Mouse (Mus musculus): ENCODE data around the gene Exoc3.

The Exoc3 gene

GRCm38 (mm10) chr13:74208317-74208985 is at the start of gene Exoc3:
Gene Exoc3, minus strand, starts transcription at chr13:74208732.
- DNase-seq (ENCODE audit: low read depth): peak; percentile 95

- DNase-seq (ENCODE audit: low read depth): no peak
These were observed 38.0 kb upstream of the Exoc3 start for GRCm38 (mm10) chr13:74246494-74246893.

DNA sequence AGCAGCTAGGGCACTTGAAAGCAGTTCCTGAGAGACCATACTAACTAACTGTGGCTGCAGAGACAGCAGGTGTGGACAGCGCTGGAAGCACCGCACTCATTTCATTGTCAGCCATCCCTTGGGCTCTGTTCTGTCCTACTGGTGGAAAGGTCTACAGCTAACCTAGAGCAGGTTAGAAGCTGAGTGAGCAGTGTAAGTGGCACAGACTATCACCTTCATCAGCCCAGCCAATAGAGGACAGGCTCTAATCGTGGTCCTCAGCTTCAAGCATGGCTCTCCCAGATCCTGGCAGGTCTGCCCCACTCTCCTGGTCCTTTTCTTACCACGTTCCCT is 37.3 kb upstream of the Exoc3 start:
- DNase-seq (ENCODE audit: low read depth): no peak

DNA sequence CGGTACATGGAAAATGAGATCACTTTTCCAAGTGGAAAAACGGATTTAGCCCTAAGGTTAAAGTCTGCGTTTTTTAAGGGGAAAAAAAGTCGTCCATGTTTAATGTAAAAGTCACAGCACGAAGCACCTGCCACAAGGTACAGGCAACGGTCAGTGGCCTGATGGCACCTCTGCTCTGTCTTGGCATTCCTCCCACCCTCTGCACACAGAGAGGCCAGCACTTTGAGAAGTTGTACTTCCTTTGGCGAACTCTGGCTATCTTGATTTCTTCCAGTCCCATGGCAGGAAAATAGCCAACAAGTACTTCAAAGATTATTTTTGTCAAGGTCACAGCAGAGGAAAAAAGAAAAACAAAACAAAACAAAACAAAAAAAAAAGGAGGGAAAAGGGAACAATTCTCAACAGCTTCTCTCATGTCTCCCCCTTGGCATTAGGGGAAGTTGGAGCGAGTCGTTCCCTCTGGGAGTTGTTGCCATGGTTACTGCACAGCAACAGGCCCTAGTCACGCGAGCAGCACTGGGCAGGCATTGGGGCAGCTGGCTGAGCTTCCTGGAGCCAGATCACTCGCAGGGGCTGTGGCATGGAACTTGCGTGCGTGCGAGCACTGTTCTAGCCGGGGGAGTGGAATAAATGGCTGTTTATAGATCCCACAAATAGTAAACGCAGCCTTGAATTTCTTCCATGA is 36.8 kb upstream of the Exoc3 start:
- no peak for DNase-seq (ENCODE audit: low read depth)

- DNase-seq (ENCODE audit: low read depth): no peak
These were observed 29.0 kb upstream of the Exoc3 start for GRCm38 (mm10) chr13:74237574-74237973.

- DNase-seq (ENCODE audit: low read depth): no peak
These were observed 12.1 kb upstream of the Exoc3 start for GRCm38 (mm10) chr13:74220659-74221058.

DNA sequence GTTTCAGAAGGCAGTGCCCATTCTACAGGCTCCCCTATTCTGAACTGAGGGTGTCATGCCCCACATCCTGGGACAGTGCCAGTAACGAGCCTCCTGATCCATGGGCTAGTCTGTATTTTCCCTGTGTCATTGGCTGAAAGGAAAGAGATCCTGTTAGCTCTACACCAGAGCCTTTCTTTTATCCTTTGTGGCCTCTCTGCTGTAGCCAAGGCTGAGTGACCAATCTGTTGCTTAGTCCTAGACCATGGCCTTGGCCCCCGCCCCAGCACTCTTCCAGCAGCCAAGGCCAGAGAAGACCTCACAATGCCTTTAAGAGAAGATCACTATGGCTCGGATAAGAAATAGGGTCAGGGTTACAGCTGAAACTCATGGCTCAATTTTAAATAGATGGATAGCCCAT is 9.9 kb upstream of the Exoc3 start:
- DNase-seq (ENCODE audit: low read depth): no peak

- no peak for DNase-seq (ENCODE audit: low read depth)
These were observed 434 bp upstream of the Exoc3 start for GRCm38 (mm10) chr13:74208986-74209345.

- DNase-seq (ENCODE audit: low read depth): peak; percentile 16
These were observed 12.1 kb downstream of the Exoc3 start for GRCm38 (mm10) chr13:74196451-74196850.

DNA sequence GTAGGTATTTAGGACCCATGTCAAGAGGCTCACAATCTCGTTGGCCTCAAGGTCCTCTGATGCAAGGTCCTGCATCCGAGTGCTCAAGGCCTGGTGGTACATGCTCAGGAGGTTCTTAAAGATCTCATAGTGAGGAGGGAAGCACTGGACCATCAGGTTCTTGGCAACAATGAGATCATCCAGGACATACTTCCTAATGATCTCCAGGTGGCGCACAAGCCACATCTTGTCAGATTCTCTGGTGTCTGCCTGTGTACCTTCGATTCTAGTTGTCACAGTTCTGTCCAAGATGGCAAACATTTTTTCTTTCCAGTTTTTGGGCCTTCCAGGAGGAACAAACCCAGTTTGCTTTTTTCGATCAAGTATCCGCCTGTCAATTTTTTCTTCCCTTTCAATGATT is 15.9 kb downstream of the Exoc3 start:
- peak; percentile 52 for DNase-seq (ENCODE audit: low read depth)

DNA sequence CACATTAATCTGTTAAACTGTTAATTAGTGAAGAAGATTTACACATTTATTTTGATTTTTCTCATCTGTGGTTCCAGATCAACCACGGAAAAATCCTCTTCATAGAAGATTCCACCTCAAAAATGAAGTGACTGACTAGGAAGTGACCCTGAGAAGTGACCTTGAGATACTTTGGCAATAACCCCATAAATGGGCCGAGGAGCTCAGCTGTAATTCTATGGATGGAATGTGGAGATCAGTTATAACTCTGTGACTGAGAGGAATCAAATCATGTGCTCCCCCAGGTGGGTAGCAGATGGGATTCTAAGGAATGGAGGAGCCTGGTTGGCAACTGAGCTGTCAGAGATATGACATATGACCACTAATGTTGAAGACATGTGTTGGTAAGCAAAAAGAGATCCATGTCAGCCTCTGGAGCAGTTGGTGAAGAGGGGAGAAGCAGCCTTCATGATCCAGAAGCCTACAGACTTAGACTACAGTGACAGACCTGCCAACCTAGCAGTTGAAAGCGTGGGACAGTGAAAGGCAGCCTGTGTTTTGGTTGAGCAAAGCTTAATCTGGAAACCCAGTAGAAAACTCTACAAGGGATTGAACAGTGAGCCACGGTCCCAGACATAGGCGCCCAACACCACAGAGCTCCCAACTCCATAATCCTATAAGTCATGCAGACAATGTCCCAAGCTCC is 25.4 kb downstream of the Exoc3 start:
- DNase-seq (ENCODE audit: low read depth): no peak

DNA sequence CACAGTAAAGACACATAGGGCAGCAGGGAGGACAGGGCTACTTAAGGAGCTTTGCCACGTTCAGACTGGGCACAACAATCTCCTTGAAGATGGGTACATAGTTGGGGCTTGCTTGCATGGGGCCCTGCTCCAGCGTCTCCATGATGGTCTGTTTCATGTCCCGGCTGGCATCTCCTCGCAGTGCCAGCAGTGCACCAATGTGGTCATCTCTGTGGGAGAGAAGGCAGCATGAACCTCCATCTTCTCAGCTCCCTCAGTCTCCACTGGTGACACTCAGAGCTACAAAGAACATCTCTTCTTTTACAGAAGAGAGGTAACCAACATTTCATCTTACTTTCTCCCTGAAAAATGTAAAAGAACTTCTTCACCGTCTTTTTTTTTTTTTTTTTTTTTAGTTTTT is 36.5 kb downstream of the Exoc3 start:
- no peak for DNase-seq (ENCODE audit: low read depth)

DNA sequence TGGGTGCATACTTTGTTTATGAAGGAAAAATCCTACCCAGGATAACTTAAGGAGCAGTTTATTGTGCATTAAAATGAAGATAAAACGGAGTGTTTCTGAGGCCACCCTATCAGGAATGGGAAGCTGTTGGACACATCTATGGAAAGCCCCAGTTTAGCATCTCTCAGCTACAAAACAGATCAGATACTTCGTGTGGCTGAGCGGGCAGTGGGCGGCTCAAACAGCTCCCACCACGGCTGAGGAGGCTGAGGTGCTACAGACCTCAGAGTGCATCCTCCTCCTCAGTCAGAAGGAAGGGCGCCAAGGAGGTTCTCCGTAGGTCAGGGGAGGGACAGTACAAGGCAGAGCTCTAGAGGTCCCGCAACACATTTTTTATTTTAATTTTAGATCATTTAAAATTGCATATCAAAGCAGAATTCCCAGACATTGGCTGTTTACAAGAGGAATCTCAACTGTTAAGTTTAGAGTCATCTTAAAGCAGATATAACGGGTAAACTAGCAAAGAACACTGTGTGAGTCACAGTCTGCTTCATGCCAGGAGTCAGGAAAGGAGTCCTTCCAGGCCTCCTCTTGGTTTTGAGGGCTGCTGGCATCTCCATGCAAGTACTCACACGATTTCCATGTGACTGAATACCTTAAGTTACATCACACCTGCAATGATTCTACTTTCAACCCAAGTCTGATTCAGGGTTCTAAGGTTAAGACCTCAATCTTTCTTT is 38.9 kb downstream of the Exoc3 start:
- no peak for DNase-seq (ENCODE audit: low read depth)

DNA sequence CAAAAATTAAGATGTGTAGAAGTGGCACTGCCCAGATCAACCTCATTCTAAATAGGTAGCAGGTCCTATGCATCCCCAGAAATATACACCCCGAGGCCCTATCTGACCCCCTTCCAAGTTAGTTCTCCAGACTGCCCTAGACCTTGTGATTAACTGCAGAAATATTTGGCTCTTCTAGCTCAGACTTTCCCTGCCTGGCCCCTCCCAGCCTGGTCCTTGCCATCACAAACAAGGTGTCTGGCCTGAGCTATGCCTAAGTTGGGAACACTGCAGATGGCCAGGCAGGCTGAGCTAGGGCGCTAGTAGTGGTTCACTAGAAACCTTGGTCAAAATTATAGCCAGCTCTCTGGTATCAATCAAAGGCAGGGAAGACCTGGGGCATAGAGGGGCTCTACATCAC is 41.0 kb downstream of the Exoc3 start:
- DNase-seq (ENCODE audit: low read depth): no peak

- DNase-seq (ENCODE audit: low read depth): no peak
These were observed 41.5 kb downstream of the Exoc3 start for GRCm38 (mm10) chr13:74167057-74167413.

GRCm38 (mm10) chr13:74166348-74167056 is 42.0 kb downstream of the Exoc3 start:
- DNase-seq (ENCODE audit: low read depth): peak; percentile 70

- DNase-seq (ENCODE audit: low read depth): no peak
These were observed 61.2 kb downstream of the Exoc3 start for GRCm38 (mm10) chr13:74147327-74147726.

DNA sequence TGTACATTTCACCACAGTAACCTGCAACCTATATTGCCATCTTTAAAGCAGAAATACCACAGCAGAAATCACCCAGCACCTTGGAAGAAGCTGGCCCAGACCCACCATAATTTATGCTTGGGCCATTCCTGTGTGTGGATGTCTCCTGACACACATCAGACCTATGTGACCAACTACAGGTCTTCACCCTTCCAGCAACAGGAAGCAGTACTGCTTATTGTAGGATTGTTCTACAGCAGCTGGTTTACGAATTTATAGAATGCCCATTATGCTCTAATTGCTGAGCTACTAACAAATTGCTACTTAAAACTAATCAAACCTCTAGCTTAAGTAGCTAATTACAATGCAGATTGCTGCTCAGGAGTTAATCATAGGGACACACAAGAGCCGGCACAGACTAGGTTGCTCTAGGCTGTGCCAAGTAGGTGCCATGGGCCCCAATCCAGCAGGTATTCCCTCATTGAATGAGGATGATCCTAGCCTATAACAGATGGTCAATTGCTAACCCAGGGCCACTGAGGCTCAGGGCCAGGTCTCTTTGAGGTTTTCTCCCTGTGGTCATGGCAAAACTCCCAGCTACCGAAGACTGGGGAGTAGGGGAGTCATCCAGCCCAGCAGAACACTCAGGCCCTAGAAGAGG is 62.4 kb downstream of the Exoc3 start:
- DNase-seq (ENCODE audit: low read depth): no peak

DNA sequence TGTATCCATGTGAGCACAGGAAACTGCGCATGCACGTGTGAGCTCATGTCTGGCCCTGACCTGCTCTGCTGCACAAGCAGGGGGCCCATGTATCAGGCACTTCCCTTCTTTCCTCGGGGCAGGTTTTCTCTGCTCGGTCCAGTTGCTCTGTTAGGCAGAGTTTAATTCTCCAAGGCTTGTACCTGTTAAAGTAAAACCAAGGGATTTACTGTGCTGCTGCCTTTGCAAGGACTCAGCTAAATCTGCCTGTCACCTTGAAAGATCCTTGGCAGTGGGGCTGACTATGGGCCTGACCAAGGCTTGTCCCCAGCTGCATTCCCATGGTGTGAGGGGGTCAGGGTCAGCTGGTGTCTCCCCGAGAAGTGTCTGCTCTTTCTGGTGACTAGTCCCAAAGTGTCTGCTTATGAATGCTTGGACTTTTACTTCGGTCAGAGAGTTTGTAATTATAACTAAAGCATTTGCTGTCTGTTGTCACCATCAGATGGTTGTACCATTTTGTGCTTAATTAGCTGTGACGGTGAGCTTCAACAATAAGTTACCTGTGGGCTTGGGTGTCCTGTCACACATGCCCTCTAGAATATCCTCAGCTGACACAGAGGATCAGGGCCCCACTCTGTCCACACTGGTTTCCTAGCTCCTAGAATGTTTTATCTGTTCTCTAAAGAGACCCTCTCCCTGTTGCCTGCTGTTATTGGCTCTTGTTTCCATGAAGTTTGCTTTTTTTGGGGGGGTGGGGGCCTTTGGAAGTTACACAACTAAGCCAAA is 64.2 kb downstream of the Exoc3 start:
- DNase-seq (ENCODE audit: low read depth): no peak

DNA sequence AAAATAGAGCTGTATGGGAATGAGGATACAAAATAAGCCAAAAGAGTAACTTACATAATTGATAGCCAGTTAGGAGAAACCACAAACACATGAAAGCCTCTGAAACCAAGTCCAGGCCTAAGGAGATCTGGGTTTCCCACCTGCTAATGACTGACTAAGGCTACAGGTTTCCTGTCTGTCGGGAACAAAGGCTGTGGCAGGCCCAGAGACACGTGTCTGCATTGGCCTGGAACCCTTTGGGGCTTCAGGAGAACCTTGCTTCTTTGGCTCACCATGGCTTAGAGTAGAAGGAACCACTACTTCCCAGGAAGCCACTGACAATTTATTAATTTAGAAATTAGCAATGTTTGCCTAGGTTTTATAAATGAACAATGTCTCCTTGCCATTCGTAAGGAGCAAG is 65.2 kb downstream of the Exoc3 start:
- DNase-seq (ENCODE audit: low read depth): no peak

DNA sequence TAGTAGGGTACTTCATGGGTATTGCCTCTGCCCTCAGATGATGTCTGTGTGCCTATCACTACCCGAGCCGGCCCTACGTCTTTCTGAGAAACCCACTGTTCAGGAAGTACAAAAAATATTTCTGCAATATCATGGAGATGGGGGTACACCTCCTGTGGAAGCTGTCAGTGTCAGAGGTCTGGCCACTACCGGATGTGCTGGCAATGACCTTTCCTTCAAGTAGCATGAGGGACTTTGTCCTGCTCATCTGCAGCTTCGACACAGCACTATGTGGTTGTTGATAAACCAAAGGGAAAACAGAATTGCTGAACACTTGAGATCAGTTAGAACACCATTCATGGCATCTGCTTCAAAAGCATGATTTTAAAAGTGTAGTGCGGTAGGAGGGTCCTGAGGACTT is 67.7 kb downstream of the Exoc3 start:
- no peak for DNase-seq (ENCODE audit: low read depth)

All from induced T-regulatory cell, adult 2 months (primary cell).